23 mouse cellular contexts compared by ENCODE assay signal in the genomic region with DNA sequence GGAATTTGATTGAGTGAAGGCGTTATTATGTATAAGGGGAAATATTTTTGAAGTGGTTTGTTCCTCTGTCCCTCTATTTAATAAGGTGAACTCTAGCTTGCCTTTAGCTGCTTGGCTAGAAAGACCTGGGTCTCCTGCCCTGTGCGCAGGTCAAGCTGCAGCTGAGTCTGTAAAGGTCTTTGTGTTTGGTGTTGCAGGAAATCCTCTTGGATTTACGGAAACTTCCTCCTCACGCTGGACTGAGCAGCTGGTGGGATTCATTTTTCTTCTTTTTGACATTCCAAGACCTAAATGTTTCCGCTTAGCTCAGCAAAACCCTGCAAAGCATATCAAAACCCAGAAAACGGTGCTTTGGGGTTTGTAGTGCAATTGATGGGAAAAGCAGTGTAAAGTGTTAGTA.
DNase-seq lines count a peak whose midpoint lies in the region; ATAC-seq and TF ChIP-seq lines count a peak whose summit lies in the region.
"Had no signal": no experiment of that assay in that cellular context is flagged by ENCODE, and none has a peak within 500 bp of the region (broad histone marks: within the 10 kb centered on the region; RNA-seq: fewer than 3 reads in every experiment).

No protein-coding gene starts in this region.

- WGBS in kidney, embryonic 16.5 days, result 51% methylated on average over 6 of the region's 6 CpGs
- 56% methylated on average over 6 of the region's 6 CpGs for WGBS in limb, embryonic 12.5 days
- 75% methylated on average over 6 of the region's 6 CpGs for WGBS in midbrain, embryonic 16.5 days
- WGBS in heart, embryonic 12.5 days, result 65% methylated on average over 6 of the region's 6 CpGs

- no peak overlapping the region for H3K4me2 ChIP-seq in CH12.LX (ENCODE audit: insufficient read depth, low read depth, poor library complexity, severe bottlenecking)
- H3K4me2 ChIP-seq in kidney, embryonic 16.5 days (replicated peaks; ENCODE audit: low read depth, low read length), result no peak overlapping the region
- no peak overlapping the region for H3K4me2 ChIP-seq in limb, embryonic 12.5 days
- no peak overlapping the region for H3K4me2 ChIP-seq in midbrain, embryonic 16.5 days (ENCODE audit: low read length)
- no peak overlapping the region for H3K4me2 ChIP-seq in heart, embryonic 12.5 days
- H3K4me2 ChIP-seq: forebrain, embryonic 12.5 days; heart, embryonic 11.5 days; hindbrain, embryonic 13.5 days; neural tube, embryonic 15.5 days; stomach, embryonic 15.5 days had no signal

- no peaks in the 10 kb centered on the region for H3K36me3 ChIP-seq in CH12.LX (replicated peaks in 1 of 2; ENCODE audit: control insufficient read depth in 1 of 2, insufficient read depth in 1 of 2, low read length in 1 of 2)
- no peaks in the 10 kb centered on the region for H3K36me3 ChIP-seq in kidney, embryonic 16.5 days (ENCODE audit: insufficient read depth, low read length)
- H3K36me3 ChIP-seq in limb, embryonic 12.5 days, result no peaks in the 10 kb centered on the region
- no peaks in the 10 kb centered on the region for H3K36me3 ChIP-seq in midbrain, embryonic 16.5 days (ENCODE audit: control insufficient read depth, insufficient read depth, low read length)
- H3K36me3 ChIP-seq in heart, embryonic 12.5 days, result no peaks in the 10 kb centered on the region
- H3K36me3 ChIP-seq: forebrain, embryonic 12.5 days; hindbrain, embryonic 13.5 days; neural tube, embryonic 15.5 days; stomach, embryonic 15.5 days had no signal

- dilution Hi-C loops in CH12.LX (cut with MboI; ENCODE audit: extremely low pct_ligation_motif_present, extremely low pct_unique_long_range_greater_than_20kb, low sequenced_read_pairs), result no loop called here

- H3K27me3 ChIP-seq in CH12.LX (replicated peaks), result no peaks in the 10 kb centered on the region
- no peaks in the 10 kb centered on the region for H3K27me3 ChIP-seq in kidney, embryonic 16.5 days (ENCODE audit: insufficient read depth, low read length)
- no peaks in the 10 kb centered on the region for H3K27me3 ChIP-seq in limb, embryonic 12.5 days
- no peaks in the 10 kb centered on the region for H3K27me3 ChIP-seq in midbrain, embryonic 16.5 days (ENCODE audit: control insufficient read depth, insufficient read depth, low read depth, low read length)
- H3K27me3 ChIP-seq in heart, embryonic 12.5 days (replicated peaks), result no peaks in the 10 kb centered on the region
- H3K27me3 ChIP-seq: forebrain, embryonic 12.5 days; hindbrain, embryonic 13.5 days; neural tube, embryonic 15.5 days; Patski; stomach, embryonic 15.5 days had no signal

- no peak for TF ChIP-seq POLR2A in CH12.LX (IDR thresholded peaks at IDR 0.05; ENCODE audit: low read depth, low read length)

- no peak for TF ChIP-seq EP300 in CH12.LX (IDR thresholded peaks at IDR 0.05; ENCODE audit: low read length)

- ATAC-seq in kidney, embryonic 16.5 days (ENCODE audit: low FRiP score, low TSS enrichment), result 0 out of 2 replicates have a peak, but pooled peaks have one; percentile 32
- no peak for ATAC-seq in limb, embryonic 12.5 days (ENCODE audit: insufficient number of reproducible peaks, insufficient read depth, low FRiP score, low TSS enrichment, low read depth)
- ATAC-seq in midbrain, embryonic 16.5 days, result no peak
- ATAC-seq in heart, embryonic 12.5 days (ENCODE audit: insufficient number of reproducible peaks, low FRiP score), result no peak
- ATAC-seq: inflammation-experienced regulatory T-cells, adult 6 months; Patski had no signal

- TF ChIP-seq CTCF in CH12.LX (conservative IDR thresholded peaks at IDR 0.05 in 1 of 2, IDR thresholded peaks at IDR 0.05 in 1 of 2; ENCODE audit: low read depth in 2 of 2, low read length in 2 of 2), result no peak

- H3K79me2 ChIP-seq in CH12.LX (replicated peaks; ENCODE audit: control insufficient read depth, extremely low read depth, insufficient read depth, poor library complexity, severe bottlenecking), result no peaks in the 10 kb centered on the region

- TF ChIP-seq RAD21 in CH12.LX (IDR thresholded peaks at IDR 0.05; ENCODE audit: low read depth, low read length), result no peak

- H3K9me3 ChIP-seq in CH12.LX (replicated peaks; ENCODE audit: low read length), result no peaks in the 10 kb centered on the region
- H3K9me3 ChIP-seq in kidney, embryonic 16.5 days (ENCODE audit: low read length), result no peaks in the 10 kb centered on the region
- no peaks in the 10 kb centered on the region for H3K9me3 ChIP-seq in limb, embryonic 12.5 days
- no peaks in the 10 kb centered on the region for H3K9me3 ChIP-seq in midbrain, embryonic 16.5 days (replicated peaks; ENCODE audit: control insufficient read depth, low read length, poor library complexity, severe bottlenecking)
- H3K9me3 ChIP-seq in heart, embryonic 12.5 days (replicated peaks), result no peaks in the 10 kb centered on the region
- H3K9me3 ChIP-seq: forebrain, embryonic 12.5 days; hindbrain, embryonic 13.5 days; neural tube, embryonic 15.5 days; stomach, embryonic 15.5 days had no signal

- H3K27ac ChIP-seq in CH12.LX (ENCODE audit: insufficient read depth, low read depth), result no peak overlapping the region
- H3K27ac ChIP-seq in kidney, embryonic 16.5 days (ENCODE audit: low read length), result peak overlapping the region; percentile 20; the same call in 1 of the 2 replicates
- H3K27ac ChIP-seq in limb, embryonic 12.5 days, result peak overlapping the region; percentile 60; the same call in 1 of the 2 replicates
- H3K27ac ChIP-seq in midbrain, embryonic 16.5 days (ENCODE audit: low read length), result no peak overlapping the region
- no peak overlapping the region for H3K27ac ChIP-seq in heart, embryonic 12.5 days (ENCODE audit: poor library complexity, severe bottlenecking)
- H3K27ac ChIP-seq: forebrain, embryonic 12.5 days; gastrocnemius, adult 2 months; hindbrain, embryonic 13.5 days; neural tube, embryonic 15.5 days; stomach, embryonic 15.5 days had no signal

- no peak overlapping the region for H3K9ac ChIP-seq in CH12.LX (ENCODE audit: insufficient read depth, low read depth)
- no peak overlapping the region for H3K9ac ChIP-seq in kidney, embryonic 16.5 days (replicated peaks; ENCODE audit: low read length)
- no peak overlapping the region for H3K9ac ChIP-seq in limb, embryonic 12.5 days (replicated peaks)
- H3K9ac ChIP-seq in midbrain, embryonic 16.5 days (ENCODE audit: low read depth, low read length), result no peak overlapping the region
- no peak overlapping the region for H3K9ac ChIP-seq in heart, embryonic 12.5 days
- H3K9ac ChIP-seq: forebrain, embryonic 12.5 days; hindbrain, embryonic 13.5 days; neural tube, embryonic 15.5 days; stomach, embryonic 15.5 days had no signal

- no peak overlapping the region for H3K4me3 ChIP-seq in CH12.LX (replicated peaks in 1 of 3; ENCODE audit: low read depth in 2 of 3, low read length in 2 of 3, poor library complexity in 1 of 3)
- H3K4me3 ChIP-seq in kidney, embryonic 16.5 days (ENCODE audit: low read length), result no peak overlapping the region
- H3K4me3 ChIP-seq in limb, embryonic 12.5 days (replicated peaks), result no peak overlapping the region
- H3K4me3 ChIP-seq in midbrain, embryonic 16.5 days (ENCODE audit: low read depth, low read length), result no peak overlapping the region
- H3K4me3 ChIP-seq in heart, embryonic 12.5 days, result no peak overlapping the region
- H3K4me3 ChIP-seq: forebrain, embryonic 12.5 days; gastrocnemius, adult 2 months; hindbrain, embryonic 13.5 days; neural tube, embryonic 15.5 days; stomach, embryonic 15.5 days had no signal

- peak; percentile 38 for DNase-seq in kidney, adult 9 months
- no peak for DNase-seq in kidney, adult 18-20 months
- no peak for DNase-seq in CH12.LX (ENCODE audit: extremely low read depth)
- DNase-seq: adrenal gland, postnatal 36 days; cerebellum, adult 11-12 months; cerebellum, postnatal 14 days; gastrocnemius, adult 2 months; lung, adult 18-20 months; midbrain, embryonic 14.5 days; right cerebral cortex, postnatal 14 days; spleen, adult 18-20 months; thymus, adult 2 months had no signal

- peaks cover 0 to 7% of the 10 kb centered on the region in 2 experiments; a peak in 2 of 4 replicates for H3K4me1 ChIP-seq in CH12.LX (ENCODE audit: control insufficient read depth in 1 of 2, insufficient read depth in 2 of 2)
- peaks cover 10% of the 10 kb centered on the region for H3K4me1 ChIP-seq in kidney, embryonic 16.5 days (ENCODE audit: insufficient read depth, low read length)
- peaks cover 34% of the 10 kb centered on the region for H3K4me1 ChIP-seq in limb, embryonic 12.5 days (replicated peaks)
- H3K4me1 ChIP-seq in midbrain, embryonic 16.5 days (ENCODE audit: control insufficient read depth, insufficient read depth, low read length), result peaks cover 5% of the 10 kb centered on the region
- peaks cover 4% of the 10 kb centered on the region for H3K4me1 ChIP-seq in heart, embryonic 12.5 days (replicated peaks)

- in situ Hi-C loops in CH12.LX (cut with MboI; ENCODE audit: low pct_ligation_motif_present, low pct_unique_long_range_greater_than_20kb, low sequenced_read_pairs), result no loop called here

TF ChIP-seq in CH12.LX, 34 proteins besides CTCF, POLR2A, EP300 and RAD21:
- peak; percentile 90 for TF ChIP-seq MAFK (IDR thresholded peaks at IDR 0.05; ENCODE audit: insufficient replicate concordance, low read length)
- TF ChIP-seq MEF2A (IDR thresholded peaks at IDR 0.05; ENCODE audit: borderline replicate concordance, low read depth, low read length), result no peak

Comparison
In these comparisons a context has a peak if more than half of its experiments do, and no peak if none do; other contexts are left out.
1. H3K27ac ChIP-seq: peak in kidney, embryonic 16.5 days (single experiment) and limb, embryonic 12.5 days (single experiment); none in CH12.LX (single experiment), midbrain, embryonic 16.5 days (single experiment) and heart, embryonic 12.5 days (single experiment).